Mouse (Mus musculus) thymus, adult 2 months (tissue): ENCODE measurements around the gene Klf11.
A peak's percentile ranks its signal among the peaks of the same experiment; 100 is the strongest.

Source experiments
- CTCF ChIP-seq: fragments of 200-500 bp; IDR thresholded peaks from 2 replicates; pipeline ENCODE4 v1.5.1; 2012; ENCODE audit warnings: mild to moderate bottlenecking, control low read depth, low read length, moderate library complexity, borderline replicate concordance; ENCODE audit not compliant: control insufficient read depth, poor library complexity, insufficient read depth; ENCODE audit errors: extremely low read depth
- POLR2A ChIP-seq: fragments of 200-500 bp; IDR thresholded peaks from 2 replicates; pipeline ENCODE4 v1.6.1; 2012; ENCODE audit warnings: mild to moderate bottlenecking, low read length, control low read depth, moderate library complexity; ENCODE audit not compliant: control insufficient read depth, poor library complexity, insufficient read depth; ENCODE audit errors: extremely low read depth

- TF ChIP-seq CTCF (peak; percentile 81; the same call in 1 of the 2 replicates), POLR2A (no peak)
These were observed 45.7 kb downstream of the Klf11 start for GRCm38 (mm10) chr12:24696500-24697483.
